ENCODE assay signal across 8 mouse cellular contexts in genomic region chr3:131111151-131111850, GRCm38 (mm10). TPM values are rescaled to one million over a fixed set of nuclear protein-coding genes. Genes with fewer than 3 reads are reported as not detected.
DNase-seq lines count a peak whose midpoint lies in the region; ATAC-seq and TF ChIP-seq lines count a peak whose summit lies in the region.

No protein-coding gene starts in this region.

- peak overlapping the region; percentile 88 for H3K27ac ChIP-seq in embryonic facial prominence, embryonic 12.5 days
- 0 out of 2 replicates have a peak overlapping the region, but pooled peaks have one; percentile 30 for H3K27ac ChIP-seq in hindbrain, embryonic 13.5 days
- no peak overlapping the region for H3K27ac ChIP-seq in liver, postnatal 0 days (ENCODE audit: low read depth)

- under 1% methylated on average over 59 of the region's 59 CpGs for WGBS in embryonic facial prominence, embryonic 12.5 days
- WGBS in hindbrain, embryonic 13.5 days, result under 1% methylated on average over 59 of the region's 59 CpGs
- 1% methylated on average over 56 of the region's 59 CpGs for WGBS in liver, postnatal 0 days (ENCODE audit: insufficient replicate concordance)

- peaks cover 71% of the 10 kb centered on the region for H3K9me3 ChIP-seq in G1E (replicated peaks)
- H3K9me3 ChIP-seq in embryonic facial prominence, embryonic 12.5 days, result no peaks in the 10 kb centered on the region
- no peaks in the 10 kb centered on the region for H3K9me3 ChIP-seq in hindbrain, embryonic 13.5 days
- H3K9me3 ChIP-seq in liver, postnatal 0 days (ENCODE audit: low read length), result no peaks in the 10 kb centered on the region

- no peak for TF ChIP-seq EP300 in liver, postnatal 0 days (IDR thresholded peaks at IDR 0.05; ENCODE audit: low read depth)

- peak; percentile 29 for DNase-seq in kidney, adult 18-20 months
- DNase-seq in kidney, adult 9 months, result no peak
- no peak for DNase-seq in G1E (ENCODE audit: low spot score)
- DNase-seq in liver, postnatal 0 days, result peak; percentile 20
- DNase-seq in retina, embryonic 14.5 days (ENCODE audit: low spot score), result peak; percentile 68

- H3K9ac ChIP-seq in embryonic facial prominence, embryonic 12.5 days, result peak overlapping the region; percentile 82
- H3K9ac ChIP-seq in hindbrain, embryonic 13.5 days, result peak overlapping the region; percentile 69
- peak overlapping the region; percentile 13; the same call in 1 of the 2 replicates for H3K9ac ChIP-seq in liver, postnatal 0 days (replicated peaks)

- ATAC-seq in G1E (ENCODE audit: extremely low read depth, insufficient number of reproducible peaks, low FRiP score, poor library complexity, severe bottlenecking), result no peak
- ATAC-seq in embryonic facial prominence, embryonic 12.5 days (ENCODE audit: insufficient number of reproducible peaks, insufficient read depth, low FRiP score, low TSS enrichment), result no peak
- ATAC-seq in hindbrain, embryonic 13.5 days (ENCODE audit: low FRiP score), result peak; percentile 23; the same call in 1 of the 2 replicates
- no peak for ATAC-seq in liver, postnatal 0 days
- ATAC-seq in inflammation-experienced regulatory T-cells, adult 6 months, result no peak

- peak overlapping the region; percentile 80 for H3K4me2 ChIP-seq in embryonic facial prominence, embryonic 12.5 days (replicated peaks)
- peak overlapping the region; percentile 70 for H3K4me2 ChIP-seq in hindbrain, embryonic 13.5 days
- peak overlapping the region; percentile 76 for H3K4me2 ChIP-seq in liver, postnatal 0 days (ENCODE audit: low read depth, low read length)

- H3K4me1 ChIP-seq in G1E (ENCODE audit: insufficient read depth, low read depth, low read length), result no peaks in the 10 kb centered on the region
- peaks cover 27% of the 10 kb centered on the region for H3K4me1 ChIP-seq in embryonic facial prominence, embryonic 12.5 days
- peaks cover 52% of the 10 kb centered on the region for H3K4me1 ChIP-seq in hindbrain, embryonic 13.5 days (replicated peaks)
- H3K4me1 ChIP-seq in liver, postnatal 0 days (ENCODE audit: insufficient read depth), result peaks cover 15% of the 10 kb centered on the region

- H3K4me3 ChIP-seq in G1E (ENCODE audit: low read depth, low read length), result peak overlapping the region; percentile 20; the same call in 1 of the 2 replicates
- peak overlapping the region; percentile 68 for H3K4me3 ChIP-seq in embryonic facial prominence, embryonic 12.5 days
- peak overlapping the region; percentile 47 for H3K4me3 ChIP-seq in hindbrain, embryonic 13.5 days
- H3K4me3 ChIP-seq in liver, postnatal 0 days (ENCODE audit: low read depth, low read length), result peak overlapping the region; percentile 55

- no peaks in the 10 kb centered on the region for H3K36me3 ChIP-seq in G1E (replicated peaks)
- H3K36me3 ChIP-seq in embryonic facial prominence, embryonic 12.5 days, result peaks cover 5% of the 10 kb centered on the region; the same call in 1 of the 2 replicates
- H3K36me3 ChIP-seq in hindbrain, embryonic 13.5 days, result no peaks in the 10 kb centered on the region
- H3K36me3 ChIP-seq in liver, postnatal 0 days (replicated peaks; ENCODE audit: insufficient read depth, low read length), result no peaks in the 10 kb centered on the region

- no peaks in the 10 kb centered on the region for H3K27me3 ChIP-seq in G1E (ENCODE audit: insufficient read depth, low read length)
- peaks cover 28% of the 10 kb centered on the region for H3K27me3 ChIP-seq in embryonic facial prominence, embryonic 12.5 days
- peaks cover 83% of the 10 kb centered on the region for H3K27me3 ChIP-seq in hindbrain, embryonic 13.5 days
- H3K27me3 ChIP-seq in liver, postnatal 0 days (ENCODE audit: insufficient read depth, low read length), result peaks cover 85% of the 10 kb centered on the region

- no peak for TF ChIP-seq CTCF in G1E (IDR thresholded peaks at IDR 0.05; ENCODE audit: low read depth, low read length)
- no peak for TF ChIP-seq CTCF in liver, postnatal 0 days (IDR thresholded peaks at IDR 0.05; ENCODE audit: low read depth)

RNA-seq across cellular contexts. Expression of gene Lef1, which starts 1.0 kb away (rescaled TPM):
- total RNA-seq in G1E (2014; fragmentation: Nextera tagmentation), result not detected in 2 replicates
- 0.11 TPM in 1 of 2 replicates, not detected in the other for total RNA-seq in G1E (2017)
- polyA plus RNA-seq in G1E (2012), result not detected in 2 replicates
- polyA plus RNA-seq in embryonic facial prominence, embryonic 12.5 days (2016; fragmentation: Nextera tagmentation; extraction: Ambion mirVana), result 107 TPM in 2 replicates
- polyA plus RNA-seq in hindbrain, embryonic 13.5 days (2015; fragmentation: Nextera tagmentation; extraction: Ambion mirVana), result 13.5 and 13.6 TPM in 2 replicates
- polyA plus RNA-seq in liver, postnatal 0 days (2015; fragmentation: Nextera tagmentation; extraction: Ambion mirVana), result 2.0 and 2.2 TPM in 2 replicates
- polyA plus RNA-seq in inflammation-experienced regulatory T-cells, adult 6 months (2017; shearing (Covaris generic)), result 100 to 1,000 TPM; 103 to 195 (median 174) TPM

Comparison
In these comparisons a context has a peak if more than half of its experiments do, and no peak if none do; other contexts are left out.
1. DNase-seq: peak in kidney, adult 18-20 months (single experiment), liver, postnatal 0 days (single experiment) and retina, embryonic 14.5 days (single experiment); none in kidney, adult 9 months (single experiment) and G1E (single experiment).
2. H3K9ac ChIP-seq: peak in every context shown above with its lines; median percentile 82 in embryonic facial prominence, embryonic 12.5 days; 69 in hindbrain, embryonic 13.5 days; 13 in liver, postnatal 0 days.
3. Peak in every context shown above with its lines, with median percentiles within 50 percentile points of each other: H3K4me3 ChIP-seq and H3K4me2 ChIP-seq.